Mouse (Mus musculus) left cerebral cortex, postnatal 4 days (tissue): ENCODE data around the gene Lpo. TPM values are rescaled to one million over a fixed set of nuclear protein-coding genes. Genes with fewer than 3 reads are reported as not detected.

Experiments
- DNase-seq: peaks from one replicate; pipeline ENCODE4 v3.0.0-alpha.2; 2022
- intact Hi-C: fragments of 180-260 bp; cut with DNase I; formaldehyde crosslinking; loops from one replicate; pipeline ENCODE4 v1.15.1; 2025
- total RNA-seq, 2 experiments: library from RNA; stranded (reverse); gene quantifications; 2 replicates each; pipeline ENCODE4 v1.2.3; 2021

The Lpo gene
- total RNA-seq, 2 experiments from 2014 or later, result 0.30 to 1.0 TPM

DNA sequence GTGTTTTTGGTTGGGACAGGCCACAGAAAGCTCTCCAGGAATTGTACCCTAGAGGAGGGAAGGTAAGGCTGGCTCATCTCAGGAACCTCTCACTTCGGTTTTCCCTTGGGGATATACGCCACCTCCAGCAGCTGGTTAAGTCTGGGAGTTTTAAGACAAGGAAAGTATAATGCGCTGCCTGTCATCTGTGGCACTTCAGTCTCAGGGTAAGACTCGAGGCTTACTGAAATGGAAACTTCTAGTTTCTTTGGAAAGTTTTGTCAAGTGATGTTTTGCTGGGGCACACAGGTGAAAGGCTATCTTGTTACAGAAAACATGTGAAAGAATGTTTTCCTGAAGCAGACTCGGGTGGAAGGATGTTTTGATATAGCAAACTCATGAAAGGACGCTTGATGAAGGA lies 20.7 kb downstream of the Lpo start:
- intact Hi-C loops, result no loop called here
- DNase-seq, result no peak

DNA sequence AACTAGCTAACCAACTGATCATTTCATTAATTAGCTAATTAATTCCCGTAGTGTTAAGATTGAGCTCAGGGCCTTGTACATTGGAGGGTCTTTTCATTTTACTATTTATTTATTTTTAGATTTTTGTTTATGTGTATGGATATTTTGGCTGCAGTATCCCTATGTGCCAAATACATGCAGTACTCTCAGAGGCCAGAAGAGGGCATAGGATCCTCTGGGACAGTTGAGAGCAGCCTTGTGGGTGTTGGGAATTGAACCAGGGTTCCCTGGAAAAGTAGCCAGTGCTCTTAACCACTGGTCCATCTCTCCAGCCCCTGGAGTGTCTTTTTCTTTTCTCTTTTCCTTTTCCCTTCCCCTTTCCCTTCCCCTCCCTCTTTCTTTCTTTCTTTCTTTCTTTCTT lies 22.6 kb downstream of the Lpo start:
- intact Hi-C loops, result no loop called here
- DNase-seq, result no peak

DNA sequence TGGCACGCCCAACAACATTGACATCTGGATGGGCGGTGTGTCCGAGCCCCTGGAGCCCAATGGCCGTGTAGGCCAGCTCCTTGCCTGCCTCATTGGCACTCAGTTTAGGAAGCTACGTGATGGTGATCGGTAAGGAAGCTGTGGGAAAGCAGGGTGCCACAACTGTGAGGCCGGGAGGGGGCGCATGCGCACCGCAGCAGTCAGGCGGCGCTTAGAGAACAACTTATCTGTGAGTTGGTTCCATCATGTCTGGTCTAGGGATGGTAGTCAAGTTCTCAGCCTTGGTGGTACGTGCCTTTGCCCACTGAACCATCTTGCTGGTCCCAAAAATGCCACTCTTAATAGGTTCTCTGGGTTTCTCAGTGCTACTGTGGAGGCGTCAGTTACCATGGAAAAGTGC lies 25.5 kb downstream of the Lpo start:
- DNase-seq, result peak; percentile 32
- intact Hi-C loops, result no loop called here

DNA sequence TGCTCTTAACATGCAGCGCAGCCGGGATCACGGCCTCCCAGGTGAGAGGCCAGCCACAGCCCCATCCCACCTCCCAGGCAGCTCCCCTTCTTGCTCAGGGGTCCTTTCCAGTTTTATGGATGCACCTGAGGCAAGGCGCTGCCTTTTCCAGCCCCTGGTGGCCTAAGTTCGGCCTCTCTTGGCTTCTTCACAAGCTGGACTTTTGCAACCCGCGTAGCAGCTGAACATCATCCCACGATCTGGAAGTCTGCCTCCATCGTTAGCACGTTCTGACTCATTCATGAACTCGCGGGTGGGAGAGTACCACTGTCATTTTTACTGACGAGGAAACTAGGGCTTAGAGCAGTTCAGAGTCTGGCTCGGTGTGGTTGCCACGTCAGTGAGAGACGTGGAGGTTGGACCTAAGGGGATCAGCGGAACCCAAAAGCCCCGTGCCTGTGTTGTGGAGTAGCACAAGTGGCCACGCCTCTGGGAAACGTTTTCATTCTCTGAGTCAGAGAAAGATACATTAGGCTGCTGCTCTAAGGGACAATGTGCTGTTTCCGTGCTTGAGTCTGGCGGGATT lies 26.3 kb downstream of the Lpo start:
- intact Hi-C loops, result no loop called here
- DNase-seq, result no peak

DNA sequence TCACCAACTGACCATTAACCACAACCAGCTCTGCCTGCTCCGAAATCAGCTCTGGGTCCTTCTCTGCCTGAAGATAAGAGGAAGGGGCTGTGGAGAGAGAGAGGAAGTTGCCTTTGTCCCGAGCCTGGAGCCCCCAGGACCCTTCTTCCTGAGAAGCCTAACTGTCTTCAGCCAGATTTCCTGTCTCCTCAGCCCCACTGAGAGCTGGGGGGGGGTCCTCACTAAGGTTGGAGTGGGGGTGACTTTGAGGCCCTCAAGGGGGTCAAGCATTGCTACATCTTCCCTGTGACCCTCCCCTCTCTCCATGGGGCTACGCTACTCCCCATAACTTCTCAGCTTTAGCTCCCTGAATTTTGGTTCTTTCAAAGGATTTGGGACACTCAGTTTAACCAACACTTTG lies 34.6 kb downstream of the Lpo start, which contains the start of gene Mpo:
Gene Mpo, plus strand, starts transcription at position 122 of the 400 bp plus-strand sequence.
- no peak for DNase-seq
- intact Hi-C loops, result no loop called here

DNA sequence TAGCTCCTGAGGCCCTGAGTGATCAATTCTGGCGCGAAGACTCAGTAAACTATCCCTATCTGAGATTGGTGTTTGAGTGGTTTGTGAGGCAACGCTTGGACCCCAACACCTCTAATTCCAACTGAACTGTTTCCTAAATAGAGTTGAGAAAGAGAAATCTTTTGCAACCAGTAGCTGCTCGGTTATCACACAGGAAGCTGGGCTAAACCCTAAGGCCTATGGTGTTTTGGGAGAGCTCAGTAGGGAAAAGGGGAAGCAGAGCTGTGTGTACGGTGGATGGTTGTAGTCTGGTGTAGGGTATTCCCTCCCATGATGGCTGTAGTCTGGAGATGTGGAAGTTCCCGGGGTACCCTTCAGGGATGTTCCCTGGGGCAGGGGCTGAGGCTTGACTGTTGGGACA lies 38.0 kb downstream of the Lpo start:
- intact Hi-C loops, result no loop called here
- DNase-seq, result no peak

DNA sequence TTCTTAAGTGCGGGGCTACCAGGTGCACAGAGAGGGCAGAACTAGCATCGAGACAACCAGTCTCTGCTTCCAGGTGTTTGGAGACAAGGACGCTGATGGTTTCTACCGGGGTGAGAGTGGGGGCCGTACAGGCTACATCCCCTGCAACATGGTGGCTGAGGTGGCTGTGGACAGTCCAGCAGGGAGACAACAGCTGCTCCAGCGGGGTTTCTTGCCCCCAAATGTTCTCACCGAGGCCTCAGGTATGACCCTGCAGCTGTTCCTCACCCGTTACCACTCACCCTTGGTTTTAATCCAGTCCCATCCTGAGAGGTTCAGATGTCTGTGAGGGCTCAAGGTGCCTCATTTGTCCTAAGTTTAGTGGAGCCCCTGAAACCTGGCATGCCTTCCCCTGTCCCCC lies 48.0 kb downstream of the Lpo start:
- intact Hi-C loops, result no loop called here
- no peak for DNase-seq

DNA sequence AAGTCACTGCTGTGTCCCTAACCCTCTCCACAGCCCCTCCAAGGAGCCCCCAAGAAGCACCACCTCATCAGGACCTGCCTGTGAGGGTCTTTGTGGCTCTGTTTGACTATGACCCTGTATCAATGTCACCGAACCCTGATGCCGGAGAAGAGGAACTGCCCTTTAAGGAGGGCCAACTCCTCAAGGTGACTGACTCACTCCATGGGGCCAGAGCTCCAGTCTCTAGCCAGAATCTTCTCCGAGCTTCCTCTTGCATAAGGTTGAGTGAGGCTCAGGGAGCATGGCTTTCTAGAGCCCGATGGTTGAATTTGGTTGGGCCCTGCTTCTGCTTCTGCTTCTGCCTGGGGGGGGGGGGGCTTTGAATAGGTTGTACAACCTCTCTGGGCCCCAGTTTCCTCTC lies 48.7 kb downstream of the Lpo start:
- DNase-seq, result no peak
- intact Hi-C loops, result no loop called here

DNA sequence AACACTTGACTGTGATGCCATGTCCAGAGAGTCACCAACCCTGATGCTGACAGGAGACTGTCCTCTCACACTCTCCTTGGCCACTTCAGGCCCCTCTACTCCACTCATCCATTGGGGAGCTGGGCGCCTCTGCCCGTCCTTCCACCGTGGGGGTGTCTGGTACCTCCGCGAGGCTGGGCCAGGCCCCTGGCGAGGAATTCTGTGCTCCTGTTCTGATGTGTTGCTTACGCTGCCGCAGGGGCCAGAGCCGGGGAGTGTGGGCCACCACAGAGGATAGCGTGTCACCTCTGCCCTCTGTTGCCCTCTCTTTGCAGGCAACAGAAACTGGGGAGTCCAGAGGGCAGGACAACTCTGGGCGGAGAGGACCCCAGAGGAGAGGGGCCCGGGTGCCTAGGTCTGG lies 49.2 kb downstream of the Lpo start:
- no peak for DNase-seq
- intact Hi-C loops, result no loop called here

DNA sequence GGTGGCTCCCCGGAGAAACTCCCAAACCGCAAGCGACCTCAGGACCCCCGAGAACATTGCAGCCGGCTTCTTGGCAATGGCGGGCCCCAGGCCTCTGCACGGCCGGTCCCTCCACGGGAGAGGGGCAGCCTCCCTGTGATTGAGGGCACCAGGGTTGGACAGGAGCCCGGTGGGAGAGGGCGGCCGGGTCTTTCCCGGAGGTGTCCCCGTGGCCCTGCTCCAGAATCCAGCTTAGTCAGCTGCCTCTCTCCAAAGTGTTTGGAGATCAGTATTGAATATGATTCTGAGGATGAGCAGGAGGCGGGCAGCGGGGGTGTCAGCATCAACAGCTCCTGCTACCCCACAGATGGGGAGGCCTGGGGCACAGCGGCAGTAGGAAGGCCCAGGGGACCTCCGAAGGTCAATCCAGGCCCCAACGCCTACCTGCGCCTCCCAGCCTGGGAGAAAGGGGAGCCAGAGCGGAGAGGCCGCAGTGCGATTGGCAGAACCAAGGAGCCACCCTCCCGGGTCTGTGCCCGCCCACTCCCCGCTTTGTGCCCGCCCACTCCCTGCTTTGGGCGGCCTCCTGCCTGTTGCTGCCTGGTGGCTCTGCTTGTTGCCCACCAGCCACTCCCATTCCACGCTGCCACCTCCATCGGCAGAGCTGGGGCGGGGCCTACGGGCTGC lies 49.9 kb downstream of the Lpo start:
- intact Hi-C loops, result no loop called here
- peak; percentile 75 for DNase-seq

DNA sequence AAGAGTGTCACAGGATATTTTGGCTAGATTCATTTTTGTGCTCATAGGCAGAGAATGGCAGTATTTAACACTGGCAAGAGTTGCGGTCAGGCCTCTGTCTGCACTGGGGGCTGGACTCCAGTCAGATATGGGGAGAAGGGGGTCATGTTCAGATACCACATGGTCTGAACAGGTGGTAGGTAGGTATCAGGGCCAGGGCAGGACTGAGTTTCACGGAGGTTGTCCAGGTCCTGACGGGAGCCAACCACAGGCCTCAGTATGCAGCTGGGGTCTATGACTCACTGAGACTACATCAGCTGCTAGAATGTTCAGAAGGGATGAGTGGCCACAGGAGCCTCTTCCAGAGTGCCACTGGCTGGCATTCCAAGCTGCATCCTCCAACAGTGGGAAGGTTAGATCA lies 55.7 kb downstream of the Lpo start:
- DNase-seq, result no peak
- intact Hi-C loops, result no loop called here

DNA sequence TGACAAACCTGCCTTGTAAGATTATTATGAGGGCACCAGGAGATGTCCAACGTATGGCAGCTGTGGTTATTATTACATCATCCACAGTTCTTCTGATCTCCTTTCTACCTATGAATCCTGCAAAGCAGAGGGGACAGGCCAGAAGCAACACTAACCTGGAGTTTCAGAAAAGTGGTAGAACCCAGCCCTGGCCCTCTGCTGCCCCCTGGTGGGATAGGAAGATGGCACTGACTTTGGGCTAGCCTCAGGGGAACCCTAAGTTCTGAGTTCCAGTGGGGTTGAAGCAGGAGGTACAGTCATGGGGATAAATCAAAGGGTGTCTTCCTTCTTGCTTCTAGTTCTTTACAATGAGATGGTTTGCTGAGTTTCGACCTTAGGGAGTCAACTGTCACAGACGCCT lies 57.1 kb downstream of the Lpo start:
- DNase-seq, result peak; percentile 70
- intact Hi-C loops, result no loop called here

DNA sequence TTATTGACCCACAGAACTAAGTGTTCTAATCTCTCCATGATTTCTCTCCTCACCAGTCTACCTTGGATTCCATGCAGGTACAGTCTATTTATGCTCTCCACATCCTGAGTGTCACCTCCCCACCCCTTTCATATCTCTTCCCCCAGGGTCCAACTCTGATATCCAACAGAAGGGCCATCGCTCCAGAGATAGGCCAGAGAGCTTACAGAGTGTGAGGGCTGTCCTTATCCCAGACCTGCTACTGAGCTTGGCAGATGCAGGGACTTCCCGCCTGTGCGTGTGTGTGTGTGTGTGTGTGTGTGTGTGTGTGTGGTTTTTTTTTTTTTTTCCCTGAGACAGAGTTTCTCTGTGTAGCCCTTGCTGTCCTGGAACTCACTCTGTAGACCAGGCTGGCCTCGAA lies 59.3 kb downstream of the Lpo start:
- intact Hi-C loops, result no loop called here
- DNase-seq, result no peak

DNA sequence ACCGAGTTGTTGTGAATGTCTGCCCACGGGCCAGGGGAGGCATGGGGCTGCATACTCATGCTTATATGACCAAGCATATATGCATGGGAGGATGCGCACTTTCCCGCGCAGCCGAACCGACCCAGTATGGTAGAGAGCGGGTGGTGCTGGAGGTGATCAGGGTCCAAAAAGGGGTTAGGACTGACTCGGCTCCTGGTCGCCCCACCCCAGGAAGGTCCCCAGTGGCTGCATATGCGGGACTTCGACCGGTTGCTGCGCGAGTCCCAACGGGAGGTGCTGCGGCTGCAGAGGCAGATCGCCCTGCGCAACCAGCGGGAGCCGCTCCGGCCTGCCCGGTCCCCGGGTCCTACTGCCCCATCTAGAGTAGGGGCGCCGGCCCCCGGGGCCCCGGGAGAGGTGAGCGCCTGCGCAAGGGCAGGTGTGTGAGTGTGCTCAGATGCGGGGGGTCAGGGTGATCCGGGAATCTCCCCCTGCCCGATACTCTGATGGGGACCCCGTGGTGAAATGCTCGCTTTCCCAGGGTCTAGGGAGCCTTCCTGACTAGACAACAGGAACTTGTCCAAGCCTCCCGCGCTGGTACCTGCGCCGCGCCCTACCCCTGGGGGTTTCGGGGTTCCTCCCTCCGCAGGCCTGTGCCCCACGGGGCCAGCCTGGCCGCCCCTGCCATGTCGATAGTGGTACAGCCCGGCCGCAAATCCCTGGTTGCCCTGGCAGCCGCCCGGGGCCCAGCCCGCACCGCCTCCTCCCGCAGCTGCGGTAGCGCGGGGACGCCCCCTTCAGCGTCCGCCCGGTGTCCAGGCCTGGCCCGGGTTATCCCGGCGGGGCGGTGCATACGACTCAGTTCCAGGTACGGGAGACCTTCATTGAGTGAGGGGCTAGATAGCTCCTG lies 63.9 kb downstream of the Lpo start:
- intact Hi-C loops, result no loop called here
- peak; percentile 55 for DNase-seq

DNA sequence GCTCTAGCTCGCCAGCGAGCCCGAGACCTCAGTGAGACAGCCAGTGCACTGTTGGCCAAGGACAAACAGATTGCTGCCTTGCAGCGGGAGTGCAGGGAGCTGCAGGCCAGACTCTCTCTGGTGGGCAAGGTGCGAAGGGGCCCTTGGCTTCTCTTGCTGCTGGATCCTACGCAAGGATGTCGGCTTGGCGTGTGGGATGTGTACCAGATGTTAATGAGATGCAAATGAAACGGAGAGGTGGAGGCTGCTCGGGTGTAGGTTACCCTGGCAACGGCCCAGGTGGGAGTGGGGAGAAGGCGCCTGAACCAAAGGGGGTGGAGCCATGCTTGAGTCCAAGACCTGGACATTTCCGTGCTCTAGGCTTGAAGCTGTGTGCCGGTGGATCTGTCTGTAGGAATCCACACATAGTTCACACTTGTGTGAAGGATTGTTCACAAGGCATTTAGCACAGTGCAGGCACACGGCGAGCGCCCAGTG lies 64.5 kb downstream of the Lpo start:
- intact Hi-C loops, result no loop called here
- DNase-seq, result peak; percentile 71

DNA sequence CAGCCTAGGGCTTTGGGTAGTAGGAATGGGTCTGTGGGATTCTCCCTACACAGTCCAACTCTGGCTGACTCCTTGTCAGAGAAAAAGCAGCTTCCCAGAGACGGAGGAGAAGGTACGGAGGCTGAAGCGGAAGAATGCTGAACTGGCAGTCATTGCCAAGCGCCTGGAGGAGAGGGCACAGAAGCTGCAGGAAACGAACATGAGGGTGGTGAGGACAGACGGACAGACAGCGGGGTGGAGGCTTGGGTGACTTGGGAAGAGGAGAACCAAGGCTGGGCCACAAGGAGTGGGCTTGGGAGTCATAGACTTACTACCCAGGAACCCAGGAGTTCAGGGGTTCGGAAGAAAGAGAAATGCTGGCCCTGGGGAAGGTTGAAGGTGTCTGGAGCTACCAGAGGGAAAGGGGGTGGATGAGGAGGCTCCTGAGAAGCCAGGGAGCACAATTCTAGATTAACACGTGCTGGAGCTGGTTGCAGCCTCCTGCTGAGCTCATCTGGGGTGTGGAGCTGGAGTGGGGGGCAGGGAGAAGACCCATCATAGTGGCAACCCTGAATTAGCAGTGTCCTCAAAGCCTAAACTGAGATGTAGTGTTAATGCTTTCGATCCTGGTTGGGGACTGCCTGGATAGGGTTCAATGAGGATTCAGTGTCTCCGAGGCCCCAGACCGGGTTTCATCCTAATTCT lies 65.2 kb downstream of the Lpo start:
- no peak for DNase-seq
- intact Hi-C loops, result no loop called here

DNA sequence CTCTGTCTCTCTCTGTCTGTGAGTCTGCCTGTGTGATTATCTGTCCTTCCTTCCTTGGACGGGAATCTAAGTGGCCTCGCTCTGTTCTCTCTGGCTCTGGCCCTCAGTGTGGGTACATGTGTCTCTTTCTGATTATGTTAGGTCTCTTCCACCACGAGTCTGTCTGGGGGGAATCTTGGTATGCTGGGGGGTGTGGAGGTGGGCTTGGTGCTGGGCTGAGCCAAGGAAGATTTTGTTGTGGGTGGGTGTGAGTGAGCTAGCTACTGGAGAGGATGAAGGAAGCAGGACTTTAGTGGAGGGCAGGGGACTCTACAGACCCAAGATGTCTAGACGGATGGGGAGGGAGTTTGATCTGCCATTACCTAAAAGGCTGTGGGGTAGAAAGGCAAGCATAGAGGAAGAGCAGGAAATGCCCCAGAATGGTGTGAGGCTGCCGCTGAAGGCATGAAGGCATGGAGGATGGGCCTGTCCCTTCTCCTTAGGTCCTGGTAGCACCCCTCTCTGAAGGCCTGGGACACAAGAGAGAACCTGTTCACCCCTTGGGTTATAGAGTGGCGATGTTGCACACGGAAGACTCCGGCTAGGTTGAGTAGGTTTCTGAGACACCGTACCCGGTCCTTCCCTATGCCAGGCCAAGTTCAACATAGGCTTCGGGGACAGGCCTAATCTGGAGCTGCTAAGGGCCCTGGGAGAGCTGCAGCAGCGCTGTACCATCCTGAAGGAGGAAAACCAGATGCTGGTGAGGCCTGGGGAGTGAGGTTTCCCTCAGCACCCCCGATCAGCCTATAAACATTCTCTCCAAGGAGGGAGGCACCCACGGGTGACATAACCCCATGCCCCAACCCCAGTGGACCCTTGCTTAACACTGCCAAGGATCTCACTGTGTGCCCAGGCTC lies 66.0 kb downstream of the Lpo start:
- no peak for DNase-seq
- intact Hi-C loops, result no loop called here

DNA sequence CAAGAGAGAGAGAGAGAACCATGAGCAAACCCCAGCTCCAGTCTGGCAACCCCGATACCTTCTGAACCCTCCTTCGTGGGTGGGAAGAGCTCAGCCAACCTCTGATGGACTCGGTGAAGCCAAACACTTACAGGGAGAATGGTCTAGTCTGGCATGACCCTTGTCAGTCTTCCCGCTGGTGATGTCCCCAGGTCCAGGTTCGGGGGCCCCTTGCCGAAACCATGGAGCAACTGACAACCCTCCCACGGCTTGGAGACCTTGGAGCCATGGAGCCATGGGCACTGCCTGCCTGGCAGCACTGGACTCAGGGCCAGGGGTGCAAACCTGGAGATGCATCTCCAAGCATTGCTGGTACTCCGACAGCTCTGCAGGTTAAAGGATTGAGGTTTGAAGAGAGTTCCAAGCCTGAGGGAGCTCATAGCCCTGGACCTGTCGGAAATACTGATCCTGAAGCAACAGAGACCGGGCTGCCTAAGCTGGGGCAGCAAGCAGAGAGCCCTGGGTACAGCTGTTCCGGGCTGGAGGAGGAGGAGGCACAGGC lies 66.8 kb downstream of the Lpo start:
- no peak for DNase-seq
- intact Hi-C loops, result no loop called here

DNA sequence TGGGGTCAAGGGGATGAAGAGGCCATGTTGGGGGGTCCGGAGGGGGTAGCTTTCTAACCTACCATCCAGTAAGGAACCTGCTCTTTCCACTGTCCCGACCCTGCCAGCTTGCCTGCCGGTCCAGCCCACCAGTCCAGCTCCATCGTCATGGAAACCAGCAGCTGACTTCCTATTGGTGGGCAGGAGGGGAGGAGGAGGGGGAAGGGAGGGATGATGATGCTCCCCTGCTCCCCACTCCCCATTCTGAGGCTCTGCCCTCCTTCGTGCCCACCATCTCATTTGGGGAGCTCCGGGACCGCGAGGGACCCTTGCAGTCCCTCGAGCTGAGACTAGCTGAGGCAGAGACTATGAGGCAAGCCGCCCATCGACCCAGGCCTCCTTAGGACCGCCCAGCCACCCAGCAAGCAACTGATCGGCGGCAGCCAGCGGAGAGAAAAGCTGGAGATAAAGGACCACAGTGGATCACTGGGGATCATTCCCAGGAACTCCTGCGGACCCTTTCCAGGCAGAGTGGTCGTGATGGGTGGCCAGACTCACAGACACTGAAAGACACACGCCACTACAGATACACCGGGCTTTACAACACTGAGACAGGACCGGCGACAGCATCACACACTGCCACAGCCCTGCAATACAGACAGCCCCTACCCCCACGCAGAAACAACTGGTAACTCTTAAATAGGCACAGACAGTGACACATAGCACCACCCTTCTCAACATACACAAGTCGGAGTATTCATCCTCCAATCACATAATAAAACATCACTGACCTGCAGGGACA lies 67.6 kb downstream of the Lpo start, which contains the start of gene Tspoap1:
Gene Tspoap1, plus strand, starts transcription at position 241 of the 781 bp plus-strand sequence.
- intact Hi-C loops, result no loop called here
- peak; percentile 81 for DNase-seq
